Mouse (Mus musculus): ENCODE results near the gene Ccdc153.

Gene Ccdc153

GRCm38 (mm10) chr9:44287401-44288075 lies 47.1 kb downstream of the Ccdc153 start:
- no peak for DNase-seq

GRCm38 (mm10) chr9:44288076-44288958 lies 47.8 kb downstream of the Ccdc153 start, which contains the start of gene Abcg4:
Abcg4 (minus strand) TSS chr9:44288615.
- DNase-seq, result peak in 1 of 2 experiments; percentile 20

GRCm38 (mm10) chr9:44288959-44289291 lies 48.4 kb downstream of the Ccdc153 start:
- DNase-seq, result no peak

GRCm38 (mm10) chr9:44292490-44292889 lies 52.0 kb downstream of the Ccdc153 start:
- DNase-seq, result peak in 1 of 2 experiments; percentile 58

All from spleen, adult 18-20 months (tissue).